Mouse (Mus musculus) testis, adult 2 months (tissue): ENCODE data around the gene Slc22a4.

ENCODE experiments used
- CTCF ChIP-seq: fragments of 200-500 bp; IDR thresholded peaks from 2 replicates; pipeline ENCODE4 v1.5.1; 2012; ENCODE audit warnings: low read depth, mild to moderate bottlenecking, inconsistent platforms, low read length, moderate library complexity; ENCODE audit not compliant: control insufficient read depth, insufficient read depth, insufficient replicate concordance
- POLR2A ChIP-seq: fragments of 200-500 bp; IDR thresholded peaks from 2 replicates; pipeline ENCODE4 v1.6.1; 2012; ENCODE audit warnings: low read depth, mild to moderate bottlenecking, inconsistent platforms, low read length, moderate library complexity; ENCODE audit not compliant: control insufficient read depth

DNA sequence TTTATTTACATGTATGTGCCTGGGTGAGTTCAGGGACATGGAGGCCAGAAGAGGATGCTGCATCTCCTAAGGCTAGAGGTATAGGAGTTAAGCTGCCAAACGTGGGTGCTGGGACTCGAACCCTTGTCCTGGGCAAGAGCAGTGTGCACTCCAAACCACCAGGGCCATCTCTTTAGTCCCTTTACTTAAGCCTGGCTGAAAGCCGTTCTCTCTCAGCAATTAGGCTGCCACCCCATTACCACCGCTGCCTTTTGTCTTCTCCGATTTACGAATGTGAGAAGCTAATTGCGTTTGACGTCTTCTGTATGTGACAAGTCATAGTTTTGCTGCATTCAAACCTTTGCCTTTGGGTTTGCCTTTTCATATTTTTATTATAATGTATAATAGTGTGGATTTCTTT lies 11.8 kb downstream of the Slc22a4 start:
- TF ChIP-seq CTCF, result no peak
- TF ChIP-seq POLR2A, result no peak
